ENCODE assay signal across 24 mouse cellular contexts in genomic region chr2:154510141-154510540, GRCm38 (mm10). TPM values are rescaled to one million over a fixed set of nuclear protein-coding genes. Genes with fewer than 3 reads are reported as not detected.
"Had no signal": no experiment of that assay in that cellular context is flagged by ENCODE, and none has a peak within 500 bp of the region (broad histone marks: within the 10 kb centered on the region; RNA-seq: fewer than 3 reads in every experiment).

No protein-coding gene starts in this region.

- H3K4me1 ChIP-seq: midbrain, embryonic 10.5 days had no signal

- ATAC-seq: midbrain, embryonic 16.5 days had no signal

- H3K27me3 ChIP-seq: midbrain, embryonic 12.5 days; neural tube, embryonic 13.5 days; neural tube, embryonic 15.5 days had no signal

- H3K27ac ChIP-seq: midbrain, embryonic 10.5 days; midbrain, embryonic 12.5 days; neural tube, embryonic 13.5 days; neural tube, embryonic 15.5 days had no signal

- H3K4me2 ChIP-seq: lung, embryonic 14.5 days; midbrain, embryonic 12.5 days; neural tube, embryonic 13.5 days; neural tube, embryonic 15.5 days had no signal

- DNase-seq: lung, adult 18-20 months; lung, embryonic 14.5 days; lung, postnatal 10 days; lung, postnatal 4 days; midbrain, embryonic 14.5 days; retina, postnatal 1 day; right cerebral cortex, adult 18-20 months; right cerebral cortex, postnatal 25 days; right cerebral cortex, postnatal 4 days; spleen, adult 18-20 months; thymus, adult 2 months; thymus, postnatal 25 days; thymus, postnatal 4 days had no signal

- H3K9ac ChIP-seq: lung, embryonic 14.5 days; midbrain, embryonic 12.5 days; neural tube, embryonic 13.5 days; neural tube, embryonic 15.5 days had no signal

- H3K4me3 ChIP-seq: midbrain, embryonic 10.5 days; midbrain, embryonic 12.5 days; myocyte; neural tube, embryonic 13.5 days; neural tube, embryonic 15.5 days had no signal

- H3K9me3 ChIP-seq: midbrain, embryonic 10.5 days; midbrain, embryonic 12.5 days; neural tube, embryonic 13.5 days; neural tube, embryonic 15.5 days had no signal

RNA-seq across cellular contexts. Expression of gene 1700003F12Rik, which starts 36.7 kb away (rescaled TPM):
- total RNA-seq: megakaryocyte, adult 5-6 weeks; megakaryocyte-erythroid progenitor cell, adult 5-6 weeks had no signal

RNA-seq across cellular contexts. Expression of gene Actl10, which starts 41.4 kb away (rescaled TPM):
- total RNA-seq: megakaryocyte-erythroid progenitor cell, adult 5-6 weeks had no signal
- polyA plus RNA-seq: small intestine, adult 2 months; stomach, embryonic 14.5 days; urinary bladder, adult 2 months had no signal
